Mouse (Mus musculus) macrophage (primary cell): ENCODE measurements around the gene Xylb. TPM values are rescaled to one million over a fixed set of nuclear protein-coding genes. Genes with fewer than 3 reads are reported as not detected.
"Not testable (repeated sequence)": the region's sequence is repeated elsewhere in the genome, so short reads cannot be mapped to it uniquely, and the experiment has no call there.

ENCODE experiments used
- H3K27ac ChIP-seq: fragments of 350-480 bp; formaldehyde crosslinking; 2 replicates; pipeline ENCODE4 v1.9.0; 2021
- H3K36me3 ChIP-seq: fragments of 350-480 bp; formaldehyde crosslinking; 2 replicates; pipeline ENCODE4 v1.9.0; 2021; ENCODE audit errors: inconsistent target
- H3K4me3 ChIP-seq: fragments of 350-480 bp; formaldehyde crosslinking; 2 replicates; pipeline ENCODE4 v1.9.0; 2021; ENCODE audit errors: inconsistent target
- H3K79me2 ChIP-seq: fragments of 350-480 bp; formaldehyde crosslinking; 2 replicates; pipeline ENCODE4 v1.9.0; 2021; ENCODE audit errors: inconsistent target
- WGBS: methylation state at CpG from one replicate; pipeline ENCODE4 v1.1.7; 2026; ENCODE audit warnings: inconsistent platforms; ENCODE audit not compliant: missing documents; 5-methylcytosine and 5-hydroxymethylcytosine counted together
- polyA plus RNA-seq: library from polyadenylated mRNA; stranded (reverse); fragments of 250-400 nt; gene quantifications from 3 replicates; pipeline ENCODE4 v1.2.4, GENCODE M21; 2018; ENCODE audit warnings: inconsistent platforms

Gene Xylb
- polyA plus RNA-seq, 1 experiment from 2014 or later = 5.5 TPM

DNA sequence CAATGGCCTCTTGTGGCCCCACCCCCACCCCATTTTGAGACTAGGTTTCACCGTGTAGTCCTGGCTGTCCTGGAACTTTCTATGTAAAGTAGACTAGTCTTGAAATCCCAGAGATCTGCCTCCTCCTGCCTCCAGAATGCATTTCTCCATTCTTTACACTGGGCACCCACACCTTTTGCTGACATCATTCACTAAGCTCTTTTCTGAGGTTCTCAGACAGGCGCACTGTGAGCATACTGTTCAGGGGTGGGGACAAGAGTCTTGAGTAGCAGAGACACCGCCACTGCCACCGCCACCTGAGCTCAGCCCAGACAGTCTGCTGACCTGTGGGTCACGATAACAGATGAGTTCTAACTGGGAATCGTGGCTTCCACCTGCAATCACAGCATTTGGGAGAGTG is 1.2 kb upstream of the Xylb start:
- Histone ChIP-seq H3K79me2 (no peaks in the 10 kb centered on the region), H3K27ac (no peak overlapping the region), H3K4me3 (no peak overlapping the region), H3K36me3 (peaks cover 5% of the 10 kb centered on the region; the same call in 1 of the 2 replicates)
- 96% methylated on average over 6 of the region's 6 CpGs for WGBS

- Histone ChIP-seq H3K4me3 (peak overlapping the region; percentile 45), H3K27ac (no peak overlapping the region), H3K36me3 (no peaks in the 10 kb centered on the region), H3K79me2 (no peaks in the 10 kb centered on the region)
- WGBS = 55% methylated on average over 9 of the region's 9 CpGs
Measured at GRCm38 (mm10) chr9:119358058-119358429, 863 bp downstream of the Xylb start.

GRCm38 (mm10) chr9:119361416-119361815 is 4.2 kb downstream of the Xylb start:
- no peak overlapping the region for H3K4me3 ChIP-seq
- 100% methylated on average over 3 of the region's 5 CpGs for WGBS

DNA sequence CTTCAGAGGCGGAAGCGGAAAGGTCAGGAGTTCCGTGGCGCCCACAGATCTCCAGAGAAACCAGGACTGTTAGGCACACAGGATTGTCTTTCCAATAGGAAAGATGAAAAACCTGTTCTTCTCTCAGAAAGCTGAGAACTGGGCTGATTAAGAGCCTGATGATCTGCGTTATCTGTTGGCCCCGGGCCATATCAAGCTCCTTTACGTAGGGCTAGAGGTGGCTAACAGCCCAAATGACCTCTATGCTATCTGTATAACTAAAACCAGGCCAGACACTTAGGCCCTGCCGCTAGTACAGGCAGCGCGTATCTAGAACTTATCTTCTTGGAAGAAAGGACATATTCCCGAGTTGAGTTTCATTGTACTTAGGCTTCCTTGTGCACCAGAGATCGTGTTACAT is 6.0 kb downstream of the Xylb start:
- no peaks in the 10 kb centered on the region for H3K36me3 ChIP-seq
- H3K27ac ChIP-seq = no peak overlapping the region
- no peak overlapping the region for H3K4me3 ChIP-seq
- no peaks in the 10 kb centered on the region for H3K79me2 ChIP-seq
- 96% methylated on average over 12 of the region's 12 CpGs for whole genome bisulfite sequencing

More at GRCm38 (mm10) chr9:119361416-119361815, 4.2 kb downstream of the Xylb start:
- H3K27ac ChIP-seq = no peak overlapping the region
- H3K36me3 ChIP-seq = no peaks in the 10 kb centered on the region
- H3K79me2 ChIP-seq = no peaks in the 10 kb centered on the region

- WGBS = 8% methylated on average over 7 of the region's 7 CpGs
- H3K79me2 ChIP-seq = no peaks in the 10 kb centered on the region
- H3K36me3 ChIP-seq = no peaks in the 10 kb centered on the region
- H3K4me3 ChIP-seq = no peak within 1 kb of the TSS
- no peak within 1 kb of the TSS for H3K27ac ChIP-seq
Measured at GRCm38 (mm10) chr9:119365284-119365683, 8.1 kb downstream of the Xylb start, which contains the start of gene Slc22a14. Slc22a14 (minus strand) TSS chr9:119365553.

- H3K4me3 ChIP-seq = no peak overlapping the region
- H3K79me2 ChIP-seq = no peaks in the 10 kb centered on the region
- H3K27ac ChIP-seq = no peak overlapping the region
- 97% methylated on average over 3 of the region's 3 CpGs for WGBS
- no peaks in the 10 kb centered on the region for H3K36me3 ChIP-seq
Measured at GRCm38 (mm10) chr9:119368367-119368766, 11.2 kb downstream of the Xylb start.

DNA sequence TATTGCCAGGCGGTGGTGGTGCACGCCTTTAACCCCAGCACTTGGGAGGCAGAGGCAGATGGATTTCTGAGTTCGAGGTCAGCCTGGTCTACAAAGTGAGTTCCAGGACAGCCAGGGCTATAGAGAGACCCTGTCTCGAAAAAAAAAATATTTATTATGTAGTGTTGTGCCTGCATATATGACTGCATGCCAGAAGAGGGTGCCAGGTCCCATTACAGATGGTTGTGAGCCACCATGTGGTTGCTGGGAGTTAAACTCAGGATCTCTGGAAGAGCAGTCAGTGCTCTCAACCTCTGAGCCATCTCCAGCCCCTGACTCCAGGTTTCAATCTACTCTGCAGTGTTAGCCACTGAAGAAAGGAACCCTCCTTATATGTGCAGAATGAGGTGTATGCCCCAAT is 13.6 kb downstream of the Xylb start:
- H3K36me3 ChIP-seq, H3K79me2 ChIP-seq, H3K4me3 ChIP-seq, H3K27ac ChIP-seq: not testable (repeated sequence)
- 84% methylated on average over 4 of the region's 4 CpGs for WGBS

DNA sequence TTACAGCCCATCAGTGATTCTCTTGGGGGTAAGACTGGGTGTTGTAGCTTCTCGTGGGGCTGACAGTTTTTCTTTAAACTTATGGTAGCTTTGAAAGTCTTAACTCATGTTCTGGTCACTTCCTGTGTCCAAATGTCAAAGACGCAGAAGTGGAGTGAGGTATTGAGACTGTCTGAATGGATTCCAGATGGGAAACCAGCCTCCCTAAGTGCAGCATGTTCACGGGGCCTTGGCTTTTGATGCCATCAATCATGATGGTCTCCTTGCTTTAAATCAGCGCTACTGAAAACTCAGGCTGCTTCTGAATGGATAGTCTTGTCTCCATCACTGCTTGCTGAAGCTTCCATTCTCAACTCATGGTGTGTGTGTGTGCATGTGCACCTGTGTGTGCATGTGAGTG is 14.1 kb downstream of the Xylb start:
- WGBS = 91% methylated on average over 4 of the region's 4 CpGs
- no peaks in the 10 kb centered on the region for H3K79me2 ChIP-seq
- H3K27ac ChIP-seq = no peak overlapping the region
- H3K36me3 ChIP-seq = no peaks in the 10 kb centered on the region
- H3K4me3 ChIP-seq = no peak overlapping the region

DNA sequence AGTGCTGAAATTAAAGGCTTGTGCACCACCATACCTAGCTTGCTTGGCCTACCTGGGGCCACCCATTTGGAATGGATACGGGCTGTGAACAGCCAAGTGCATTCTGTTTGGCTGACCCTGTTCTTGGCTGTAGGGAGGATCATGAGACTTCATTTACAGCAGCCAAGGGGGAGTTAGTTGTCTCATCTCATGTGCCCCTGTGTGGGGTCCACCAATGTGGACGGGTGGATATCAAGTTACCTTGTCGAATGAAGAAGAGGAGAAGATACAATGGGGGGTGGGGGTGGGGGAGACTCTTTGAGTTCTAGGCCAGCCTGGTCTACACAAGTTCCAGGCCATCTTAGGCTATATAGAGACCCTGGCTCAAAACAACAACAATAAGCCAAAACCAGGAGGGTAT is 17.8 kb downstream of the Xylb start:
- WGBS = 100% methylated on average over 3 of the region's 3 CpGs
- Histone ChIP-seq H3K4me3 (no peak overlapping the region), H3K27ac (no peak overlapping the region), H3K79me2 (no peaks in the 10 kb centered on the region), H3K36me3 (no peaks in the 10 kb centered on the region)

- 88% methylated on average over 6 of the region's 6 CpGs for WGBS
- no peaks in the 10 kb centered on the region for H3K36me3 ChIP-seq
- H3K79me2 ChIP-seq = no peaks in the 10 kb centered on the region
- H3K4me3 ChIP-seq = no peak overlapping the region
- no peak overlapping the region for H3K27ac ChIP-seq
Measured at GRCm38 (mm10) chr9:119375556-119375955, 18.4 kb downstream of the Xylb start.

- Histone ChIP-seq H3K4me3 (no peak overlapping the region), H3K36me3 (no peaks in the 10 kb centered on the region)
- 64% methylated on average over 2 of the region's 4 CpGs for WGBS
Measured at GRCm38 (mm10) chr9:119378231-119378630, 21.1 kb downstream of the Xylb start.

GRCm38 (mm10) chr9:119382603-119383002 is 25.4 kb downstream of the Xylb start:
- whole genome bisulfite sequencing = 89% methylated on average over 6 of the region's 6 CpGs

More at GRCm38 (mm10) chr9:119378231-119378630, 21.1 kb downstream of the Xylb start:
- Histone ChIP-seq H3K27ac (no peak overlapping the region), H3K79me2 (no peaks in the 10 kb centered on the region)

GRCm38 (mm10) chr9:119388956-119389355 is 31.8 kb downstream of the Xylb start:
- no peaks in the 10 kb centered on the region for H3K79me2 ChIP-seq
- WGBS = 67% methylated on average over 5 of the region's 5 CpGs
- H3K27ac ChIP-seq = no peak overlapping the region
- no peak overlapping the region for H3K4me3 ChIP-seq
- no peaks in the 10 kb centered on the region for H3K36me3 ChIP-seq

More at GRCm38 (mm10) chr9:119382603-119383002, 25.4 kb downstream of the Xylb start:
- Histone ChIP-seq H3K27ac (no peak overlapping the region), H3K4me3 (no peak overlapping the region), H3K36me3 (no peaks in the 10 kb centered on the region), H3K79me2 (no peaks in the 10 kb centered on the region)

- Histone ChIP-seq H3K36me3 (no peaks in the 10 kb centered on the region), H3K79me2 (no peaks in the 10 kb centered on the region), H3K27ac (no peak overlapping the region), H3K4me3 (no peak overlapping the region)
- 92% methylated on average over 2 of the region's 2 CpGs for WGBS
Measured at GRCm38 (mm10) chr9:119390214-119390613, 33.0 kb downstream of the Xylb start.

- 91% methylated on average over 1 of the region's 1 CpGs for whole genome bisulfite sequencing
- H3K27ac ChIP-seq = no peak overlapping the region
Measured at GRCm38 (mm10) chr9:119394808-119395207, 37.6 kb downstream of the Xylb start.

DNA sequence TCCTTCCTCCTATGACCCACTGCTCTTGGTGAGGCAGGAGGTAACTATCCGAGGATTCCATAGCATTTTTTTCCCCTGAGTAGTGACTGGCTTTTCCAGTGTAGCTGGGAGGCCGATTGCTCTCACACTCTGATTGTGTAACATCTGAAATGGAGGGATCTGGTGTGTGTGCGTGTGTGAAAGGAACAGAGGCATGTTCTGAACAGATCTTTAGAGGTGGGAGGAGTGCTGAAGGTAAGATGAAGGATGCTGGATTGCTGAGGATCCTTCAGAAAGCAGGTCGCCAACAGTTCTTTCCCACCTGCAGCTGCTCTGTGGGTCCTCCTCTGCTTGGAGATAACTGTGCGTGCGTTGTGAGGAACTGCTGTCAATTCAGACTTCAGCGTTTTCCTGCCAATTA is 44.2 kb downstream of the Xylb start:
- Histone ChIP-seq H3K27ac (no peak overlapping the region), H3K79me2 (no peaks in the 10 kb centered on the region), H3K36me3 (no peaks in the 10 kb centered on the region), H3K4me3 (peak overlapping the region; percentile 32)
- 0% methylated on average over 7 of the region's 7 CpGs for WGBS

More at GRCm38 (mm10) chr9:119394808-119395207, 37.6 kb downstream of the Xylb start:
- Histone ChIP-seq H3K79me2 (no peaks in the 10 kb centered on the region), H3K36me3 (no peaks in the 10 kb centered on the region), H3K4me3 (no peak overlapping the region)
